Mouse (Mus musculus): ENCODE measurements around the gene Sertad2.

GRCm38 (mm10) chr11:20527901-20528300, 15.2 kb upstream of the Sertad2 start:
- TF ChIP-seq TAL1 (IDR thresholded peaks at IDR 0.05; ENCODE audit: low read length) = no peak
- no peak for TF ChIP-seq GATA1 (IDR thresholded peaks at IDR 0.05; ENCODE audit: low read length)
